Mouse (Mus musculus) central nervous system, embryonic 14 days (tissue): ENCODE data around the gene Mlf2. TPM values are rescaled to one million over a fixed set of nuclear protein-coding genes. Genes with fewer than 3 reads are reported as not detected.

Experiments used
- polyA plus RNA-seq: library from polyadenylated mRNA; depleted of rRNA; stranded (reverse); fragments of >200 nt; gene quantifications from 2 replicates; pipeline ENCODE4 v1.2.3, GENCODE M21; 2012; rRNA removed

The Mlf2 gene
- polyA plus RNA-seq = 531 and 537 TPM in 2 replicates

DNA sequence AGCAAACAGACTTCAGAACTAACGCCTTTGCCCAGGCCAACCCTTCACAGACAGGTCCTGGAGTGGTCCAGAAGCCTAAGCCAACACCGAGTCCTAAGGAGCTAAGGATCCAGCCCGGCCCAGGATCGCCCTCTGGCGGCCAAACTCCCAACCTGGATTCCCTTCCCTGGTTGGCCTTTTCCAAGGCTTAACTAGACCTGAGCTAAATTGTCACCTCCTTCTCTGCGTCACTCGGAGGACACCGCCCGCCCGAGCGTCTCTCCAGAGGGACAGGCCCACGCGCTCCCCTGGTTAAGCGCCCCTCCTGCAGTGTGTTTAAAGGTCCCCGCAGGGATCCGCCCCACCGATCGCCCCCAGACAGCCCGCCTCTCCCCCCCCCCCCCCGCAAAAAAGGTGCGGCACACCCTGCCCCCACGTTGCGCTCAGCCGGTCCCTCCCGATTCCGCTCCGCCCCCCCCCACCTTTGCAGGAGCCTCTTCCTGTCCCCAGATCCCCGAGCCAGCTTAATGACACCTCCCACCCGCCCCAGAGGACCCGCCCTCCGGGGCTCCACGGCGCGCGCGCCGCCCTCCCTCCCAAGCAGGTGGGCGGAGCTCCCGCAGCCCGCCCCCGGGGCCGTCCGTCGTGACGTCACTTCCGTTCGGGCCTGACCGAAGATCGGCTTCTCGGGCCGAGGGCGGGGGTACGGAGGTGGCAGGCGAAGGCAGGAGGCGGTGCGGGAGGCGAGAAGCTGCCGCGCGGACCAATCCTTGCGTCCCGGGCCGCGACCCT lies at the start of gene Mlf2:
Gene Mlf2, plus strand, starts transcription at position 633 of the 771 bp plus-strand sequence.

DNA sequence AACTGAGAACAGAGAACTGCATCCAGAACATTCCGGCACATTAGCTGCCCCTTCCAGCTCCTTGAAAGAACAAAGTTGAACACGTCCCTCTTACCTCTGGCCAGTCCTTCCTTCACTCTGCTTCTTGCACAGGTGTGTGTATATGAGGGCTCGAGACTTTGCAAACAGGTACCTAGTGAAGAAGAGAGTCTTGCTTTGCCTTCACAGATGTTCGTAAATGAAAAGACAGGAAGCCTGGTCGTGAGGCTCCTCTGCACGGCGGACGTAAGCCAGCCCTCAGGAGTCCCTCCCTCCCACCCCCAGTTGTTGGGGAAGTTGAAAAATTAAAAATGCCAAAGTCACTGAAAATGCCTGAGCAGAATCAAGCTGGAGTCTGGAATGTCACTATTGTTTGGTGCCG lies 43.2 kb upstream of the Mlf2 start, which contains the start of gene Cd4:
Gene Cd4, minus strand, starts transcription at position 236 of the 400 bp plus-strand sequence.

DNA sequence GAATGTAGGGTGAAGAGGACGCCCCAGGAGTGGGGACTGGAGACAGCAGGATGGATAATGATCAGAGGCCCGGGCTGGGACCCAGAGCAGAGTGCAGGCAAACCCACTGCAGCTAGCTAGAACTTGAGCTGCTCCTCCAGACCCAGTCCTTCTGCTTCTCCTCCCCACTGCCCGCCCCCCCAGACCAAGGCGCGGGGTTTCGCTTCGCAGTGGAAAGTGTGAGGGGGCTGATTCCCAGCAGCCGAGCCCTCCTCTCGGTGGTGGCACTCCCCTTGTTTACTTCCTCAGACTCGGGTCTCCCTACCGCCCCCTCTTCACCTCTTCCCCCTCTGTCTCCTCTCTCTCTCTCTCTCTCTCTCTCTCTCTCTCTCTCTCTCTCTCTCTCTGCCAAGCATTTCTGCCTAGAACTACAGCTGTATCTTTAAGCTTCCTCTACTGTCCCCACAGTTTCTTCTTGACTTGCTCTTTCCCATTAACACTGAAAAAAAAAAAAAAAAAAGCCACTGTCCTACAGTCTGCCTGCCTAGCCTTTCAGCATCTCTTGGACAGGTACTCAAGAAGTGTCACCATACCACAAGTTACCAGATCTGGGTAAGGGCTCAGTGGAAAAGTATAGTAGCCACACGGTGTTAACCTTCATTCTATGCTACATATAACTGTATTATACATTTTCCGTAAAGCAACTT lies 19.5 kb upstream of the Mlf2 start, which contains the start of gene Lag3:
Gene Lag3, minus strand, starts transcription at position 173 of the 686 bp plus-strand sequence.

DNA sequence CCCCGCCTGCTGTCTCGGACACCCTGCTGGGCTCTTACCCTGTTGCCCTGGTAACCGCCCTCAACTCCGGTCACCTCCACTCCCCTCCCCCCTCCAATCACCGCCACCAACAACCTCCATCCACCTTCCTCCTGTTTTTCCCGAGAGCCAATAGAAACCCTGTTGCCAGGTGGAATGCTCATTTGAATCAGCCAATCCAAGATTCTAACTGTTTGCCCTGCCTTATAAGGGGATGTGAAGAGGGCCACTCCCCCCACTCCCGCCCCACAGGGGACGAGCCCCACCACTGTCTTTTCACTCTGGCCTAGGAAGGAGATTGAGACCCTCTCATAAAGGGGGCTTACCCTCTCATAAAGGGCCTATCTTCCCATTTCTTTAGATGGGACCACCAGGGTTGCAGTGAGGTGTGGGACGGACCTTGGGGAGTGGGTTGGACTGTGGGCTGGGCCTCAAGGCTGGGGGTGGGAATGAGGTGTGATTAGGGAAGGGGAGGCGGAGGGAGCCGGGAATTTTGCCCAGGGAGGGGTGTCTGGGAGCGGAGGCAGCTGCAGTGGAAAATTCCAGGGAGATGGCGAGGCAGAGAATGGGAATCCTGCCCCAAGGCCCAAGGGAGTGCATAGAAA lies 11.4 kb upstream of the Mlf2 start, which contains the start of gene Ptms:
Gene Ptms, minus strand, starts transcription at position 409 of the 623 bp plus-strand sequence.

DNA sequence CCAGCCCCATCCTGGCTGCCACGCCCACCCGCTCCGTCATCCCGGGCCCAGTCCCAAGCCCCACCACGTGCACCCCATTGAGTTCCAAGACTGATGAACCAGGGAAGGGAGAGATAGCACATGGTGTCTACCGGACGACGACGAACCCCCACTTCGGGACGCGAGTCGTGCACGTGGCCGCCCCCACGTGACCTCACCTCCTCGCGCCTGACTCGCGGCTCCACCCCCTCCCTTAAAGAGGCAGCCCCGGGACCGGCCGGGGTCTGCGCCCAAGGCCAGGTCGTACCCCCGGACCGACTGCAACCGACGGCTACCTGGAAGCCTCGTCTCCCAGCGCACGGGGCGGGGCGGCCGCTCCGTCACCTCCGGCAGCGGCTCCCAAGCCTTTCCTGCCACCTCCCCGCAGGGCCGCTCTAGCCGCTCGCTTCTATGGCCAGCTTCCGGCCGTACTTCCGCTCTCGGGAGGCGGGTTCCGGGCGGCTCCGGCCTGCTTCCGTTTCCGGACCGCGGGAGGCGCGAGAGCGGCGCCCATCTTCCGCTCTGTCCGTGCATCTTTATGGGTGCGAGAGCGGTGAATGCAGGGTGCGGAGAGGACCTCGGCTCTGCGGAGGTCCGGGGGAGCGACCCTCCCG lies 34.0 kb downstream of the Mlf2 start, which contains the start of gene Cops7a:
Gene Cops7a, minus strand, starts transcription at position 451 of the 632 bp plus-strand sequence.

Other genes starting within 250 kb of the Mlf2 start
- gene Emg1, start 219.2 kb upstream of the Mlf2 start, polyA plus RNA-seq = 134 and 145 TPM in 2 replicates
- 171 and 179 TPM in 2 replicates for gene Phb2, start 219.1 kb upstream of the Mlf2 start, polyA plus RNA-seq
- gene Ptpn6, start 192.7 kb upstream of the Mlf2 start, polyA plus RNA-seq = 5.3 and 6.1 TPM in 2 replicates
- gene Grcc10, start 190.0 kb upstream of the Mlf2 start, polyA plus RNA-seq = 499 and 546 TPM in 2 replicates
- not detected in 2 replicates for gene Gm45234, start 175.4 kb upstream of the Mlf2 start, polyA plus RNA-seq
- gene Atn1, start 174.9 kb upstream of the Mlf2 start, polyA plus RNA-seq = 77.8 and 103 TPM in 2 replicates
- gene Eno2, start 161.7 kb upstream of the Mlf2 start, polyA plus RNA-seq = 56.4 and 62.0 TPM in 2 replicates
- 9.0 and 9.4 TPM in 2 replicates for gene Lrrc23, start 151.7 kb upstream of the Mlf2 start, polyA plus RNA-seq
- gene Spsb2, start 122.7 kb upstream of the Mlf2 start, polyA plus RNA-seq = 5.4 and 8.0 TPM in 2 replicates
- gene Tpi1, start 117.1 kb upstream of the Mlf2 start, polyA plus RNA-seq = 409 and 429 TPM in 2 replicates
- gene Usp5, start 101.9 kb upstream of the Mlf2 start, polyA plus RNA-seq = 138 and 145 TPM in 2 replicates
- gene Cdca3, start 101.8 kb upstream of the Mlf2 start, polyA plus RNA-seq = 76.7 and 102 TPM in 2 replicates
- 2.1 and 2.5 TPM in 2 replicates for gene Gnb3, start 91.1 kb upstream of the Mlf2 start, polyA plus RNA-seq
- gene P3h3, start 73.6 kb upstream of the Mlf2 start, polyA plus RNA-seq = 143 and 182 TPM in 2 replicates
- gene Gpr162, start 67.4 kb upstream of the Mlf2 start, polyA plus RNA-seq = 72.7 and 75.1 TPM in 2 replicates
- 0.18 and 0.20 TPM in 2 replicates for gene Cd4, start 43.2 kb upstream of the Mlf2 start, polyA plus RNA-seq
- 4.0 and 4.2 TPM in 2 replicates for gene Lag3, start 19.7 kb upstream of the Mlf2 start, polyA plus RNA-seq
- gene Ptms, start 11.3 kb upstream of the Mlf2 start, polyA plus RNA-seq = 2,372 and 2,516 TPM in 2 replicates
- 135 and 153 TPM in 2 replicates for gene Cops7a, start 34.2 kb downstream of the Mlf2 start, polyA plus RNA-seq
- 36.3 and 46.5 TPM in 2 replicates for gene Pianp, start 65.3 kb downstream of the Mlf2 start, polyA plus RNA-seq
- gene Zfp384, start 77.8 kb downstream of the Mlf2 start, polyA plus RNA-seq = 104 and 109 TPM in 2 replicates
- 150 and 154 TPM in 2 replicates for gene Ing4, start 108.4 kb downstream of the Mlf2 start, polyA plus RNA-seq
- gene Acrbp, start 118.3 kb downstream of the Mlf2 start, polyA plus RNA-seq = 33.4 and 35.8 TPM in 2 replicates
- gene Lpar5, start 136.5 kb downstream of the Mlf2 start, polyA plus RNA-seq = 0.57 and 1.2 TPM in 2 replicates
- gene Chd4, start 164.6 kb downstream of the Mlf2 start, polyA plus RNA-seq = 123 and 129 TPM in 2 replicates
- 41.9 and 42.5 TPM in 2 replicates for gene Nop2, start 200.5 kb downstream of the Mlf2 start, polyA plus RNA-seq
- gene Iffo1, start 213.9 kb downstream of the Mlf2 start, polyA plus RNA-seq = 30.9 and 37.7 TPM in 2 replicates
- 2,744 and 3,766 TPM in 2 replicates for gene Gapdh, start 235.1 kb downstream of the Mlf2 start, polyA plus RNA-seq